Mouse (Mus musculus) forebrain, embryonic 10.5 days (tissue): ENCODE results near the gene St3gal6. TPM values are rescaled to one million over a fixed set of nuclear protein-coding genes. Genes with fewer than 3 reads are reported as not detected.

ENCODE experiments used
- DNase-seq: peaks from one replicate; pipeline ENCODE4 v3.0.0-alpha.2; 2017; ENCODE audit warnings: low spot score; ENCODE audit errors: extremely low spot score
- H3K27ac ChIP-seq: fragments of 300-500 bp; sonication (generic); 2 replicates; pipeline ENCODE4 v1.5.1; 2016; ENCODE audit warnings: mild to moderate bottlenecking
- H3K27me3 ChIP-seq: fragments of 300-500 bp; sonication (generic); 2 replicates; pipeline ENCODE4 v1.6.1; 2016; ENCODE audit warnings: mild to moderate bottlenecking; ENCODE audit not compliant: poor library complexity, severe bottlenecking
- H3K36me3 ChIP-seq: fragments of 300-500 bp; sonication (generic); replicated peaks from 2 replicates; pipeline ENCODE4 v1.6.1; 2016; ENCODE audit warnings: mild to moderate bottlenecking, moderate library complexity
- H3K4me1 ChIP-seq: fragments of 300-500 bp; sonication (generic); 2 replicates; pipeline ENCODE4 v1.6.1; 2016
- H3K4me3 ChIP-seq: fragments of 300-500 bp; sonication (generic); 2 replicates; pipeline ENCODE4 v1.5.1; 2016; ENCODE audit warnings: mild to moderate bottlenecking, moderate library complexity
- H3K9me3 ChIP-seq: fragments of 300-500 bp; sonication (generic); 2 replicates; pipeline ENCODE4 v1.6.1; 2016; ENCODE audit warnings: mild to moderate bottlenecking, moderate library complexity
- WGBS: fragments of 180-500 bp; shearing (Covaris S2); methylation state at CpG from one replicate; pipeline ENCODE4 v1.1.7; 2016; 5-methylcytosine and 5-hydroxymethylcytosine counted together
- polyA plus RNA-seq: library from polyadenylated mRNA; unstranded; fragments of >200 nt; fragmentation: Nextera tagmentation; extraction: Ambion mirVana; gene quantifications from 2 replicates; pipeline ENCODE4 v1.2.1, GENCODE M21; 2016

Gene St3gal6
- 9.3 and 10.6 TPM in 2 replicates for polyA plus RNA-seq

- no peak for DNase-seq
- H3K9me3 ChIP-seq = peaks cover 8% of the 10 kb centered on the region
- 87% methylated on average over 12 of the region's 12 CpGs for WGBS
- H3K27ac ChIP-seq = peak within 1 kb of the TSS; percentile 89
- peaks cover 34% of the 10 kb centered on the region for H3K4me1 ChIP-seq
- no peaks in the 10 kb centered on the region for H3K36me3 ChIP-seq
- peaks cover 19% of the 10 kb centered on the region for H3K27me3 ChIP-seq
- H3K4me3 ChIP-seq = peak within 1 kb of the TSS; percentile 82
Observed at GRCm38 (mm10) chr16:58523972-58524850, at the start of gene St3gal6. St3gal6 (minus strand) TSS chr16:58524243.

GRCm38 (mm10) chr16:58570694-58571264, 46.7 kb upstream of the St3gal6 start:
- DNase-seq = no peak
- H3K27ac ChIP-seq = no peak overlapping the region
- no peaks in the 10 kb centered on the region for H3K4me1 ChIP-seq
- H3K9me3 ChIP-seq = no peaks in the 10 kb centered on the region
- no peaks in the 10 kb centered on the region for H3K36me3 ChIP-seq
- no peaks in the 10 kb centered on the region for H3K27me3 ChIP-seq
- no peak overlapping the region for H3K4me3 ChIP-seq

GRCm38 (mm10) chr16:58561196-58561595, 37.2 kb upstream of the St3gal6 start:
- H3K4me1 ChIP-seq = no peaks in the 10 kb centered on the region
- H3K4me3 ChIP-seq = no peak overlapping the region
- no peak overlapping the region for H3K27ac ChIP-seq
- no peaks in the 10 kb centered on the region for H3K9me3 ChIP-seq
- DNase-seq = no peak
- no peaks in the 10 kb centered on the region for H3K36me3 ChIP-seq
- H3K27me3 ChIP-seq = no peaks in the 10 kb centered on the region
- 88% methylated on average over 2 of the region's 2 CpGs for WGBS

GRCm38 (mm10) chr16:58556067-58556830, 32.2 kb upstream of the St3gal6 start:
- WGBS = 85% methylated on average over 4 of the region's 4 CpGs
- Histone ChIP-seq H3K4me3 (no peak overlapping the region), H3K27me3 (no peaks in the 10 kb centered on the region), H3K36me3 (no peaks in the 10 kb centered on the region), H3K4me1 (no peaks in the 10 kb centered on the region), H3K27ac (no peak overlapping the region), H3K9me3 (no peaks in the 10 kb centered on the region)
- no peak for DNase-seq

- H3K27ac ChIP-seq = no peak overlapping the region
- no peaks in the 10 kb centered on the region for H3K4me1 ChIP-seq
- no peaks in the 10 kb centered on the region for H3K27me3 ChIP-seq
- H3K4me3 ChIP-seq = no peak overlapping the region
- WGBS = 85% methylated on average over 1 of the region's 1 CpGs
- no peak for DNase-seq
- H3K36me3 ChIP-seq = no peaks in the 10 kb centered on the region
- H3K9me3 ChIP-seq = no peaks in the 10 kb centered on the region
Observed at GRCm38 (mm10) chr16:58554673-58555072, 30.6 kb upstream of the St3gal6 start.

GRCm38 (mm10) chr16:58548042-58548441, 24.0 kb upstream of the St3gal6 start:
- 85% methylated on average over 2 of the region's 2 CpGs for WGBS

GRCm38 (mm10) chr16:58546128-58546527, 22.1 kb upstream of the St3gal6 start:
- no peaks in the 10 kb centered on the region for H3K36me3 ChIP-seq
- no peak for DNase-seq
- H3K4me3 ChIP-seq = no peak overlapping the region
- H3K27me3 ChIP-seq = no peaks in the 10 kb centered on the region
- H3K9me3 ChIP-seq = no peaks in the 10 kb centered on the region
- WGBS = 73% methylated on average over 1 of the region's 1 CpGs
- no peak overlapping the region for H3K27ac ChIP-seq
- no peaks in the 10 kb centered on the region for H3K4me1 ChIP-seq

More at GRCm38 (mm10) chr16:58548042-58548441, 24.0 kb upstream of the St3gal6 start:
- Histone ChIP-seq H3K4me3 (no peak overlapping the region), H3K9me3 (no peaks in the 10 kb centered on the region), H3K27me3 (no peaks in the 10 kb centered on the region), H3K4me1 (no peaks in the 10 kb centered on the region), H3K36me3 (no peaks in the 10 kb centered on the region), H3K27ac (no peak overlapping the region)
- no peak for DNase-seq

- Histone ChIP-seq H3K27ac (no peak overlapping the region), H3K36me3 (no peaks in the 10 kb centered on the region), H3K4me1 (peaks cover 9% of the 10 kb centered on the region), H3K4me3 (no peak overlapping the region), H3K27me3 (no peaks in the 10 kb centered on the region), H3K9me3 (no peaks in the 10 kb centered on the region)
- no peak for DNase-seq
- WGBS = 92% methylated on average over 1 of the region's 1 CpGs
Observed at GRCm38 (mm10) chr16:58539490-58539889, 15.4 kb upstream of the St3gal6 start.

GRCm38 (mm10) chr16:58539011-58539410, 15.0 kb upstream of the St3gal6 start:
- H3K36me3 ChIP-seq = no peaks in the 10 kb centered on the region
- H3K27me3 ChIP-seq = no peaks in the 10 kb centered on the region
- no peak for DNase-seq
- H3K9me3 ChIP-seq = no peaks in the 10 kb centered on the region
- H3K4me1 ChIP-seq = peaks cover 9% of the 10 kb centered on the region
- H3K27ac ChIP-seq = no peak overlapping the region
- H3K4me3 ChIP-seq = no peak overlapping the region
- WGBS = 67% methylated on average over 2 of the region's 2 CpGs

- H3K27me3 ChIP-seq = 0 out of 2 replicates have a peak, but pooled peaks cover 3% of the 10 kb centered on the region
Observed at GRCm38 (mm10) chr16:58536076-58536475, 12.0 kb upstream of the St3gal6 start.

GRCm38 (mm10) chr16:58535236-58535635, 11.2 kb upstream of the St3gal6 start:
- Histone ChIP-seq H3K27ac (no peak overlapping the region), H3K36me3 (no peaks in the 10 kb centered on the region), H3K4me1 (peaks cover 29% of the 10 kb centered on the region), H3K27me3 (0 out of 2 replicates have a peak, but pooled peaks cover 3% of the 10 kb centered on the region), H3K9me3 (no peaks in the 10 kb centered on the region), H3K4me3 (no peak overlapping the region)
- WGBS = 58% methylated on average over 5 of the region's 5 CpGs
- no peak for DNase-seq

More at GRCm38 (mm10) chr16:58536076-58536475, 12.0 kb upstream of the St3gal6 start:
- Histone ChIP-seq H3K27ac (no peak overlapping the region), H3K4me3 (no peak overlapping the region), H3K9me3 (no peaks in the 10 kb centered on the region), H3K36me3 (no peaks in the 10 kb centered on the region), H3K4me1 (peaks cover 29% of the 10 kb centered on the region)
- WGBS = 88% methylated on average over 2 of the region's 2 CpGs
- no peak for DNase-seq

- Histone ChIP-seq H3K27me3 (0 out of 2 replicates have a peak, but pooled peaks cover 3% of the 10 kb centered on the region), H3K9me3 (no peaks in the 10 kb centered on the region), H3K4me3 (no peak overlapping the region), H3K27ac (no peak overlapping the region), H3K4me1 (peaks cover 29% of the 10 kb centered on the region), H3K36me3 (no peaks in the 10 kb centered on the region)
- WGBS = 87% methylated on average over 7 of the region's 7 CpGs
- no peak for DNase-seq
Observed at GRCm38 (mm10) chr16:58534245-58535142, 10.5 kb upstream of the St3gal6 start.
